Mouse (Mus musculus) liver, adult 2 months (tissue): ENCODE measurements around the gene Ffar2.
"Not testable (repeated sequence)": the region's sequence is repeated elsewhere in the genome, so short reads cannot be mapped to it uniquely, and the experiment has no call there.

Experiments
- CTCF ChIP-seq: fragments of 200-500 bp; IDR thresholded peaks from 2 replicates; pipeline ENCODE4 v1.5.1; 2011; ENCODE audit warnings: low read depth, low read length, control low read depth
- POLR2A ChIP-seq: fragments of 200-500 bp; IDR thresholded peaks from 2 replicates; pipeline ENCODE4 v1.6.1; 2011; ENCODE audit warnings: low read length, control low read depth; ENCODE audit not compliant: insufficient read depth; ENCODE audit errors: extremely low read depth

DNA sequence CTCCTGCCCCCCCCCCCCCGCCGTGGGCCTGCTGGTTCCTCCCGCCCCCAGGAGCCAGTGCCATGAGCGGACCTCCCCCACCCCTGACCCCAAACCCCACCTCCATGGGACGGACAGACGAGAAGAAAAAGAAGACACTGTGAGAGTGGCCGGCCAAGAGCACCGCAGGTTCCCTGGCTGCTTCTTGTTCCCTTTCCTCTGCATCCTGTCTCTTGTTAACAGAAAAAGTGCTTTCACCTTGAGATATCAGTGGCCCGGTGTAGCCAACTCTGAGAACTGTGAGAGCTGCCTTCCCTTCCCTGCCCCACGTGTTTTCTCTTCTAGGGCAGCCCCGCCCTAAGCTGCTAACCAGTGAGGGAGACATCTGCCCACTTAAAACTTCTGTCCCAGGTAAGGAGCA is 9.1 kb upstream of the Ffar2 start:
- not testable (repeated sequence) for TF ChIP-seq POLR2A, CTCF
